Mouse (Mus musculus) stomach, embryonic 14.5 days (tissue): Measurements from ENCODE around the gene Coro1b. TPM values are rescaled to one million over a fixed set of nuclear protein-coding genes. Genes with fewer than 3 reads are reported as not detected.

Source experiments
- ATAC-seq: fragments of 200-750 bp; cut with Nextera tagmentation; 2 replicates; pipeline ENCODE4 v1.8.0; 2017; ENCODE audit warnings: low read depth, moderate TSS enrichment; ENCODE audit not compliant: insufficient number of reproducible peaks, insufficient read depth, low FRiP score
- H3K27ac ChIP-seq: fragments of 300-500 bp; sonication (generic); 2 replicates; pipeline ENCODE4 v1.5.1; 2014; ENCODE audit warnings: mild to moderate bottlenecking, low read length, moderate library complexity, mixed read lengths
- H3K27me3 ChIP-seq: fragments of 300-500 bp; sonication (generic); 2 replicates; pipeline ENCODE4 v1.6.1; 2014; ENCODE audit warnings: low read length, control low read depth, mixed read lengths; ENCODE audit not compliant: control insufficient read depth, insufficient read depth
- H3K36me3 ChIP-seq: fragments of 300-500 bp; sonication (generic); 2 replicates; pipeline ENCODE4 v1.6.1; 2014; ENCODE audit warnings: mild to moderate bottlenecking, control low read depth, low read length, moderate library complexity, mixed read lengths; ENCODE audit not compliant: control insufficient read depth, insufficient read depth
- H3K4me1 ChIP-seq: fragments of 300-500 bp; sonication (generic); 2 replicates; pipeline ENCODE4 v1.6.1; 2014; ENCODE audit warnings: low read length, control low read depth, mixed read lengths; ENCODE audit not compliant: control insufficient read depth, insufficient read depth
- H3K4me2 ChIP-seq: fragments of 300-500 bp; sonication (generic); replicated peaks from 2 replicates; pipeline ENCODE4 v1.6.1; 2014; ENCODE audit warnings: low read depth, low read length, control low read depth
- H3K4me3 ChIP-seq: fragments of 300-500 bp; sonication (generic); 2 replicates; pipeline ENCODE4 v1.5.1; 2014; ENCODE audit warnings: low read depth, low read length, control low read depth
- H3K9ac ChIP-seq: fragments of 300-500 bp; sonication (generic); replicated peaks from 2 replicates; pipeline ENCODE4 v1.6.1; 2014; ENCODE audit warnings: low read depth, mild to moderate bottlenecking, control low read depth, low read length, moderate library complexity, mixed read lengths
- H3K9me3 ChIP-seq: fragments of 300-500 bp; sonication (generic); 2 replicates; pipeline ENCODE4 v1.6.1; 2016; ENCODE audit warnings: low read depth, low read length, control low read depth; ENCODE audit not compliant: control insufficient read depth
- WGBS: fragments of 180-500 bp; shearing (Covaris S2); extraction: QIAGEN DNeasy Blood & Tissue Kit; methylation state at CpG from one replicate; pipeline ENCODE4 v1.1.7; 2014; 5-methylcytosine and 5-hydroxymethylcytosine counted together
- polyA plus RNA-seq: library from polyadenylated mRNA; unstranded; fragments of >200 nt; fragmentation: Nextera tagmentation; extraction: Ambion mirVana; gene quantifications from 2 replicates; pipeline ENCODE4 v1.2.1, GENCODE M21; 2014

Gene Coro1b
- polyA plus RNA-seq, 1 experiment from 2014 or later: 149 TPM

- no peak overlapping the region for H3K4me2 ChIP-seq
- H3K9ac ChIP-seq: no peak overlapping the region
- no peak overlapping the region for H3K4me3 ChIP-seq
- no peaks in the 10 kb centered on the region for H3K9me3 ChIP-seq
- H3K27me3 ChIP-seq: peaks cover 11% of the 10 kb centered on the region; the same call in 1 of the 2 replicates
- no peak for ATAC-seq
- WGBS: 70% methylated on average over 3 of the region's 3 CpGs
- no peaks in the 10 kb centered on the region for H3K36me3 ChIP-seq
- no peak overlapping the region for H3K27ac ChIP-seq
- H3K4me1 ChIP-seq: peaks cover 13% of the 10 kb centered on the region; the same call in 1 of the 2 replicates
Measured at GRCm38 (mm10) chr19:4103792-4104191, 44.6 kb upstream of the Coro1b start.

- Histone ChIP-seq H3K36me3 (no peaks in the 10 kb centered on the region), H3K9ac (no peak overlapping the region), H3K9me3 (no peaks in the 10 kb centered on the region), H3K27ac (no peak overlapping the region), H3K4me3 (no peak overlapping the region), H3K4me2 (no peak overlapping the region), H3K27me3 (peaks cover 11% of the 10 kb centered on the region; the same call in 1 of the 2 replicates), H3K4me1 (peaks cover 7% of the 10 kb centered on the region; the same call in 1 of the 2 replicates)
- WGBS: 87% methylated on average over 16 of the region's 16 CpGs
- ATAC-seq: no peak
Measured at GRCm38 (mm10) chr19:4104675-4105194, 43.7 kb upstream of the Coro1b start.

GRCm38 (mm10) chr19:4106654-4107053 lies 41.8 kb upstream of the Coro1b start:
- H3K4me3 ChIP-seq: no peak overlapping the region
- H3K36me3 ChIP-seq: no peaks in the 10 kb centered on the region; the same call in 1 of the 2 replicates
- no peaks in the 10 kb centered on the region for H3K4me1 ChIP-seq
- H3K27ac ChIP-seq: no peak overlapping the region
- no peak for ATAC-seq
- no peak overlapping the region for H3K4me2 ChIP-seq
- 0 out of 2 replicates have a peak, but pooled peaks cover 3% of the 10 kb centered on the region for H3K27me3 ChIP-seq
- no peak overlapping the region for H3K9ac ChIP-seq
- no peaks in the 10 kb centered on the region for H3K9me3 ChIP-seq
- 93% methylated on average over 14 of the region's 14 CpGs for WGBS

GRCm38 (mm10) chr19:4108535-4108934 lies 39.9 kb upstream of the Coro1b start:
- ATAC-seq: no peak
- Histone ChIP-seq H3K4me3 (no peak overlapping the region), H3K36me3 (peaks cover 11% of the 10 kb centered on the region; the same call in 1 of the 2 replicates), H3K9me3 (no peaks in the 10 kb centered on the region), H3K4me2 (no peak overlapping the region), H3K9ac (no peak overlapping the region), H3K27ac (no peak overlapping the region), H3K4me1 (no peaks in the 10 kb centered on the region), H3K27me3 (no peaks in the 10 kb centered on the region)
- 85% methylated on average over 9 of the region's 9 CpGs for WGBS

- WGBS: 92% methylated on average over 26 of the region's 26 CpGs
- no peak overlapping the region for H3K27ac ChIP-seq
- H3K4me2 ChIP-seq: no peak overlapping the region
- H3K4me3 ChIP-seq: no peak overlapping the region
- no peaks in the 10 kb centered on the region for H3K27me3 ChIP-seq
- H3K36me3 ChIP-seq: peaks cover 41% of the 10 kb centered on the region
- H3K4me1 ChIP-seq: no peaks in the 10 kb centered on the region
- ATAC-seq: no peak
- no peaks in the 10 kb centered on the region for H3K9me3 ChIP-seq
- no peak overlapping the region for H3K9ac ChIP-seq
Measured at GRCm38 (mm10) chr19:4112063-4112960, 36.1 kb upstream of the Coro1b start.

- Histone ChIP-seq H3K4me2 (no peak overlapping the region), H3K4me1 (no peaks in the 10 kb centered on the region), H3K9ac (peak overlapping the region; percentile 14; the same call in 1 of the 2 replicates), H3K27ac (peak overlapping the region; percentile 22; the same call in 1 of the 2 replicates), H3K4me3 (no peak overlapping the region), H3K27me3 (no peaks in the 10 kb centered on the region), H3K36me3 (peaks cover 50% of the 10 kb centered on the region), H3K9me3 (no peaks in the 10 kb centered on the region)
- peak; percentile 43; the same call in 1 of the 2 replicates for ATAC-seq
- 74% methylated on average over 13 of the region's 13 CpGs for WGBS
Measured at GRCm38 (mm10) chr19:4113186-4113805, 35.1 kb upstream of the Coro1b start.

GRCm38 (mm10) chr19:4113806-4114230 lies 34.6 kb upstream of the Coro1b start:
- H3K4me1 ChIP-seq: no peaks in the 10 kb centered on the region
- H3K4me2 ChIP-seq: no peak overlapping the region
- H3K4me3 ChIP-seq: no peak overlapping the region
- no peaks in the 10 kb centered on the region for H3K27me3 ChIP-seq
- 28% methylated on average over 5 of the region's 5 CpGs for WGBS
- H3K9me3 ChIP-seq: no peaks in the 10 kb centered on the region
- peak overlapping the region; percentile 22; the same call in 1 of the 2 replicates for H3K27ac ChIP-seq
- ATAC-seq: peak; percentile 36; the same call in 1 of the 2 replicates
- H3K36me3 ChIP-seq: peaks cover 50% of the 10 kb centered on the region
- peak overlapping the region; percentile 14; the same call in 1 of the 2 replicates for H3K9ac ChIP-seq

- no peak overlapping the region for H3K9ac ChIP-seq
- no peak overlapping the region for H3K27ac ChIP-seq
- no peak overlapping the region for H3K4me3 ChIP-seq
- H3K27me3 ChIP-seq: no peaks in the 10 kb centered on the region
- no peak for ATAC-seq
- H3K4me1 ChIP-seq: no peaks in the 10 kb centered on the region
- no peak overlapping the region for H3K4me2 ChIP-seq
- H3K9me3 ChIP-seq: no peaks in the 10 kb centered on the region
- WGBS: 85% methylated on average over 10 of the region's 10 CpGs
- peaks cover 50% of the 10 kb centered on the region for H3K36me3 ChIP-seq
Measured at GRCm38 (mm10) chr19:4114551-4114950, 33.9 kb upstream of the Coro1b start.
